Mouse (Mus musculus) liver, postnatal 0 days (tissue): ENCODE measurements around the gene Smarcd1. TPM values are rescaled to one million over a fixed set of nuclear protein-coding genes. Genes with fewer than 3 reads are reported as not detected.

Experiments
- ATAC-seq: fragments of 200-750 bp; cut with Nextera tagmentation; 2 replicates; pipeline ENCODE4 v1.8.0; 2017; ENCODE audit warnings: mild to moderate bottlenecking, moderate library complexity
- DNase-seq: peaks from one replicate; pipeline ENCODE4 v3.0.0-alpha.2; 2016
- H3K27ac ChIP-seq: fragments of 300-500 bp; sonication (generic); 2 replicates; pipeline ENCODE4 v1.5.1; 2014; ENCODE audit warnings: antibody characterized with exemption, moderate library complexity, mild to moderate bottlenecking, low read depth
- H3K27me3 ChIP-seq: fragments of 300-500 bp; sonication (generic); 2 replicates; pipeline ENCODE4 v1.6.1; 2014; ENCODE audit warnings: low read length, control low read depth, mixed read lengths; ENCODE audit not compliant: insufficient read depth
- H3K36me3 ChIP-seq: fragments of 300-500 bp; sonication (generic); replicated peaks from 2 replicates; pipeline ENCODE4 v1.6.1; 2014; ENCODE audit warnings: mild to moderate bottlenecking, control low read depth, low read length, moderate library complexity, mixed read lengths; ENCODE audit not compliant: insufficient read depth
- H3K4me1 ChIP-seq: fragments of 300-500 bp; sonication (generic); 2 replicates; pipeline ENCODE4 v1.6.1; 2014; ENCODE audit warnings: antibody characterized with exemption, mild to moderate bottlenecking, control low read depth; ENCODE audit not compliant: insufficient read depth
- H3K4me2 ChIP-seq: fragments of 300-500 bp; sonication (generic); 2 replicates; pipeline ENCODE4 v1.6.1; 2014; ENCODE audit warnings: low read depth, mild to moderate bottlenecking, low read length, moderate library complexity, mixed read lengths
- H3K4me3 ChIP-seq: fragments of 300-500 bp; sonication (generic); 2 replicates; pipeline ENCODE4 v1.5.1; 2014; ENCODE audit warnings: low read depth, low read length
- H3K9ac ChIP-seq: fragments of 300-500 bp; sonication (generic); replicated peaks from 2 replicates; pipeline ENCODE4 v1.6.1; 2014; ENCODE audit warnings: mild to moderate bottlenecking, moderate library complexity
- H3K9me3 ChIP-seq: fragments of 300-500 bp; sonication (generic); 2 replicates; pipeline ENCODE4 v1.6.1; 2016; ENCODE audit warnings: mild to moderate bottlenecking, control low read depth, low read length, mixed read lengths
- CTCF ChIP-seq: sonication (generic); IDR thresholded peaks from 2 replicates; pipeline ENCODE4 v1.5.1; 2016; ENCODE audit warnings: antibody characterized with exemption, low read depth
- EP300 ChIP-seq: IDR thresholded peaks from 2 replicates; pipeline ENCODE4 v1.6.1; 2016; ENCODE audit warnings: antibody characterized with exemption, low read depth, mild to moderate bottlenecking
- WGBS: fragments of 180-500 bp; shearing (Covaris S2); extraction: QIAGEN DNeasy Blood & Tissue Kit; methylation state at CpG from one replicate; pipeline ENCODE4 v1.1.7; 2014; ENCODE audit not compliant: insufficient replicate concordance; 5-methylcytosine and 5-hydroxymethylcytosine counted together
- polyA plus RNA-seq: library from polyadenylated mRNA; unstranded; fragments of >200 nt; fragmentation: Nextera tagmentation; extraction: Ambion mirVana; gene quantifications from 2 replicates; pipeline ENCODE4 v1.2.1, GENCODE M21; 2015

The Smarcd1 gene
- 4.7 and 5.3 TPM in 2 replicates for polyA plus RNA-seq

DNA sequence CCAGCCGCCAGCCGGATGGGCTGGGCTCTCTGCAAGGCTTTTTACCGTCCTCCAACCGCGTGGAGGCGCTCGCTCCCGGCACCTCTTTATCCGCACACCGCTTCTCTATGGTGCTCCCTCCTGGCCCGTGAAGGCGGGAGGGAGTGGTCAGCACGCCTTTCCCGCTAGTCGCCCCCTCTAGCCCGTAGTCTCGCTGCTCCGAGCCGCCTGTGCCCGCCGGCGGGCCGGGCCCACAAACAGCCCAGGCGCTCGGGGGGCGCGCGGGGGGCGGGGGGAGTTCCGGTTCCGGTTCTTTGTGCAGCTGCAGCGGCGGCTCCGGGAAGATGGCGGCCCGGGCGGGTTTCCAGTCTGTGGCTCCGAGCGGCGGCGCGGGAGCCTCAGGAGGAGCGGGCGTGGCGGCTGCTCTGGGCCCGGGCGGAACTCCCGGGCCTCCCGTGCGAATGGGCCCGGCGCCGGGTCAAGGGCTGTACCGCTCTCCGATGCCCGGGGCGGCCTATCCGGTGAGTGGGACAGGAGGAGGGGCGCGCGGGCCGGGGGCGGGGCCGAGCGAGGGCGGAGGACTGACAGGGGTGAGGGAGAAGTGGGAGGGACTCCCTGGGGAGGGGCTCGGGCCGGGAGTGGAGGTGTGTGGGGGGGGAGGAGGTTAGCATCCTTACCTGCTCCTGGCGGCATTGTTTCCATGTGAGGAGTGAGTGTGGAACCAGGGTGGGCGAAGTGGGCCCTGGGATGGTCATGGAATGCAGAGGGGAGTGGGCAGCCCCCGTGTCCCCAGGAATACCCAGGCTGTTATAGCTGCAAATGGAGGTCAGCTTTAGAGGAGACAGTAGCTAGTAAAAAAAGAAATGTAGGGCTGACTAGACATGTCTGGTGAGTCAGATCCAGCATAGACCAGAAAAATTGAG is at the start of gene Smarcd1:
Gene Smarcd1, plus strand, starts transcription at position 131 of the 902 bp plus-strand sequence.
- Histone ChIP-seq H3K9me3 (no peaks in the 10 kb centered on the region), H3K9ac (peak within 1 kb of the TSS; percentile 90), H3K27ac (peak within 1 kb of the TSS; percentile 98), H3K4me1 (peaks cover 17% of the 10 kb centered on the region), H3K27me3 (no peaks in the 10 kb centered on the region), H3K4me2 (peak within 1 kb of the TSS; percentile 78), H3K4me3 (peak within 1 kb of the TSS; percentile 92), H3K36me3 (peaks cover 11% of the 10 kb centered on the region)
- WGBS = 1% methylated on average over 59 of the region's 71 CpGs
- DNase-seq (peak; percentile 95), ATAC-seq (peak; percentile 92)
- TF ChIP-seq EP300 = peak; percentile 61; the same call in 1 of the 2 replicates
- TF ChIP-seq CTCF = peak; percentile 95

GRCm38 (mm10) chr15:99653291-99653690 is 48.6 kb upstream of the Smarcd1 start:
- DNase-seq (no peak), ATAC-seq (no peak)
- WGBS = 10% methylated on average over 8 of the region's 8 CpGs
- Histone ChIP-seq H3K27me3 (peaks cover 39% of the 10 kb centered on the region), H3K36me3 (no peaks in the 10 kb centered on the region), H3K4me1 (peaks cover 36% of the 10 kb centered on the region), H3K4me2 (peak overlapping the region; percentile 58), H3K4me3 (0 out of 2 replicates have a peak overlapping the region, but pooled peaks have one; percentile 14), H3K9ac (no peak overlapping the region), H3K9me3 (no peaks in the 10 kb centered on the region), H3K27ac (no peak overlapping the region)
- TF ChIP-seq CTCF = peak; percentile 54
- no peak for TF ChIP-seq EP300

- Histone ChIP-seq H3K27me3 (peaks cover 39% of the 10 kb centered on the region), H3K9ac (no peak overlapping the region), H3K36me3 (no peaks in the 10 kb centered on the region), H3K4me2 (peak overlapping the region; percentile 58), H3K27ac (no peak overlapping the region), H3K4me3 (0 out of 2 replicates have a peak overlapping the region, but pooled peaks have one; percentile 14), H3K4me1 (peaks cover 32% of the 10 kb centered on the region), H3K9me3 (no peaks in the 10 kb centered on the region)
- WGBS = 11% methylated on average over 21 of the region's 21 CpGs
- no peak for DNase-seq
- no peak for ATAC-seq
- no peak for TF ChIP-seq CTCF
- TF ChIP-seq EP300 = no peak
These were observed 48.1 kb upstream of the Smarcd1 start for GRCm38 (mm10) chr15:99653876-99654275.

DNA sequence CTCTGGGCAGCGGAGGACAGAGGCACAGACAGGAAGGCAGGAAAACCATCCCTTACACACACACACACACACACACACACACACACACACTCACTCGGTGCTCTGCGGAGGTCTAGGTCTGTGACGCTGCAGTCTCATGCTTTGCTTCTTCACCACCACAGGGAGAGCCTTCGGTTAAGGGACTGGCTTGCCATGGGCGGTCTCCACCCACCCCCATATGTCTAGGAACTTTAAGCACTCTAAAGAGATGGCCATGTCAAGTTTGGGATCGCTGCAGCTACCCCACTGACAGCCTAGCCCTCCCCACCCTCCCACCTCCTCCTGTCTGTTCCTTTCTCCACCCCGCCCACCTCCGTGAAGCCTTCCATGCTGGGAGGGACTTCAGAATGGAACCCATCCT is 46.0 kb upstream of the Smarcd1 start:
- Histone ChIP-seq H3K27me3 (peaks cover 39% of the 10 kb centered on the region), H3K4me3 (no peak overlapping the region), H3K4me2 (no peak overlapping the region), H3K9ac (no peak overlapping the region), H3K27ac (no peak overlapping the region), H3K36me3 (no peaks in the 10 kb centered on the region), H3K4me1 (peaks cover 19% of the 10 kb centered on the region), H3K9me3 (no peaks in the 10 kb centered on the region)
- ATAC-seq (no peak), DNase-seq (no peak)
- 40% methylated on average over 9 of the region's 9 CpGs for WGBS
- TF ChIP-seq EP300 (no peak), CTCF (no peak)

DNA sequence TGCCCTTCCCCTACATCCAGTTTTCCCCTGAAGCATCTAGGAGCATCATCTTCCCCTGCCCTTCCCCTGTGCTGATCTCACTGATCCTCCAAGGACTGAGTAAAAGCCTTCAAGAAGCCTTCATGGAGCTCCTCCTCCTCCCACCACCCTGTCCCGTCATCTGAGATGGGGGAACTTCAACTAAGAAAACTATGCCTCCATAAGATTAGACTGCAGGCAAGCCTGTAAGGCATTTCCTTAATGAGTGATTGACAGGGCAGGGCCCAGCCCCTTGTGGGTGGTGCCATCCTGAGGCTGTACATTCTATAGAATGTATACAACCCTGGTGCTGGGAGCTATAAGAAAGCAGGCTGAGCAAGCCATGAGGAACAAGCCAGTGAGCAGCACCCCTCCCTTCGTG is 43.5 kb upstream of the Smarcd1 start:
- DNase-seq (no peak), ATAC-seq (no peak)
- Histone ChIP-seq H3K27ac (no peak overlapping the region), H3K4me2 (no peak overlapping the region), H3K27me3 (peaks cover 29% of the 10 kb centered on the region), H3K9ac (no peak overlapping the region), H3K9me3 (no peaks in the 10 kb centered on the region), H3K4me1 (peaks cover 4% of the 10 kb centered on the region), H3K36me3 (no peaks in the 10 kb centered on the region), H3K4me3 (no peak overlapping the region)
- TF ChIP-seq EP300 (no peak), CTCF (no peak)
- 34% methylated on average over 2 of the region's 2 CpGs for WGBS

DNA sequence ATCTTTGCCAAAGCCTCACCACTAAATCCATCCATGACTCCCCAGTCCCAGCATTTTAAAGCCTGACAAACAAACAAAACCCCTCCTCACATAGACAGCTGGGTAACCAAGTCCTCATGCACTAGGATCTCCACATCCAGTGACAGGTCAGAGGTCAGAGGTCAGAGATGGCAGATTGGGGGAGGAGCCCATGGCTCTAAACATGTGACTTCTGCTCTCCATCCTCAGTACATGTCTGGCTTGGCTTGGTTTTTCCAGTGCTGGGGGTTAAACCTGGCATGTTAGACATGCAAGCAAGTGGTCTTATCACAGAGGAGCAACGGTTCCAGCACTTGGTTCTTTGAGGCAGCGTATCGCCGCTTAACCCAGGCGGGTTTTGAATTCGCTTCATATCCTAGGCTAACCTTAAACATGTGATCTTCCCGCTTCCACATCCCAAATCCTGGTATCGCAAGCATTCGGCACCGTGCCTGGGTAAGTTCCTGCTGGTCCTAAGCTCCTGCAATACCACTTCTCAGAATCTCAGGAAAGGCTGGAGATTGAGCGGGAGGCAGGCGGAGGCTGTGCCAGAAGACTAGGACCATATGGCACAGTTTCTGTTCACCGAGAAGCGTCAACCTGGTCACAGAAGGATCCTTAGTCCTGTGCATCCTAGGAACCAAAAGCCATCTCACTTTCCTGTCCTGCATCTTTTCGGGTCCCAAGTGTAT is 40.7 kb upstream of the Smarcd1 start:
- Histone ChIP-seq H3K4me3 (no peak overlapping the region), H3K36me3 (no peaks in the 10 kb centered on the region), H3K4me2 (no peak overlapping the region), H3K27ac (no peak overlapping the region), H3K9ac (no peak overlapping the region), H3K9me3 (no peaks in the 10 kb centered on the region), H3K27me3 (peaks cover 24% of the 10 kb centered on the region), H3K4me1 (peaks cover 16% of the 10 kb centered on the region)
- WGBS = 89% methylated on average over 15 of the region's 15 CpGs
- no peak for TF ChIP-seq EP300
- TF ChIP-seq CTCF = no peak
- ATAC-seq (no peak), DNase-seq (no peak)
